Mouse (Mus musculus) frontal cortex, postnatal 14 days (tissue): ENCODE data around the gene Apbb2.
A peak's percentile ranks its signal among the peaks of the same experiment; 100 is the strongest.

ENCODE experiments used
- DNase-seq, 2 experiments: peaks; one replicate each; pipeline ENCODE4 v3.0.0; 2022; ENCODE audit warnings: low spot score in 2 of 2

Apbb2 gene

DNA sequence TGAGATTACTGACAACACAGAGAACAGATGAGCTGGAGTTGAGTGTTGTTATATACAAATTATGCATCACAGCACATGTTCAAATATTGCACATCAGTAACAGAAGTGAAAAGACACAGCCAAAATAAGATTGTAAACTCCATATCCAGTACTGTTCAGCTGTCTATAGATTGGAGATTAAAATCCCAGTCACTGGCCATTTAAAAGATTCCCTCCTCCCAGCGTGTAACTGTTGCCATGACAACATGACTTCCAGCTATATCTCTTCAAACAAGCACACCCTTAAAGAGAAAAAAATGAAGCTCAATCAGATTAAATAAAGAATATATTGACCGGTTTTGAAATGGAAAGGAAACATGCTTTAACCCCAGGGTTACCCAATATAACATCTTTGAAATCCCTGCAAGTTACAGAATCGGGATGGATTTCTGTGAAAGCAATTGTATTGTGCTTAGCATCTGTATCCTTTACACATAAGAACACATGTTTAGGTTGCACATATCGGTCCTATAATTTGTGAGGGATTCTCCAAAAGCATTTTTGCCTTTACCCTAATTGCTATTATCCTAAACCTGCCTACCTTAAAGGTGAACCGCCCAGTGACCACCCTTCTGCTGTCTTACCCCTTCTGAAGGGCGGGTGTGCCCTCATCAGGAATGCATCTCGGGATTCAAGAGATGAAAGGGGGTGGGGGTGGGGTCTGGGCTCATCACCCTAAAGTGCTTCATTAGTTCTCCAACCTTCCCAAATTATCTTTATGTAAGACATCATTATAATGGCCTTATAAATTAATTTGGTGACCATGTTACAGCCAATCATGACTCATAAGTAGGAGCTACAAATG, 202.7 kb downstream of the Apbb2 start:
- DNase-seq = no peak

DNA sequence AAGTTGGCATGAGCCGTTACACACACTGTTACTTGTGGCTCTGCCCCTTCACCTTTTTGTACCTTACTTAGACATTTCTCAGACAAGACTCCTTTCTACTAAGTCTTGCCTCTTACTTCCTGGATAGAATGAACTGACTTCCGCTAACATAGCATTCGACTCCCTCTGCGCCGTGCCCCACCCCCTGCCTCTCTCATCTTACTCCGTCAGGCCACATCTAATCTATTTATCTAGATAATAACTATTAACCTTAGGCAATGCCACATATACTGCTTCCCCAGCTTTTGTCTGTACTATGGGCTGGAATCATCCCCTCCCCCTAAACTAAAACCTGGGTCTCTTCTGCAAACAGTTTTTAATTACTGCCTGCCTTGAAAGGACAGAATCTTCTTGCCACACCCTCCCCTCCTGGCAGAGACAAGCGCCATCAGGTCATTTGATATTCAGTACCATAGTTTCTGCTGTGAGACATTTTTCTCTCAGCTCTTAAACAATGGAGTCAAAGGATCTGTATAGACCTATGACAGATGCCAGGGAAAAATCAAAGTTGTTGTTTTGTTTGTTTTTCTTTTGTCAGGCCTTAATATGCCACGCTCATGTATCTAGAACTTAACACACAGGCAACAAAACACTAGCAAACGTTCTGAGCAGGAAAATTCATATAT, 203.4 kb downstream of the Apbb2 start:
- DNase-seq = no peak

DNA sequence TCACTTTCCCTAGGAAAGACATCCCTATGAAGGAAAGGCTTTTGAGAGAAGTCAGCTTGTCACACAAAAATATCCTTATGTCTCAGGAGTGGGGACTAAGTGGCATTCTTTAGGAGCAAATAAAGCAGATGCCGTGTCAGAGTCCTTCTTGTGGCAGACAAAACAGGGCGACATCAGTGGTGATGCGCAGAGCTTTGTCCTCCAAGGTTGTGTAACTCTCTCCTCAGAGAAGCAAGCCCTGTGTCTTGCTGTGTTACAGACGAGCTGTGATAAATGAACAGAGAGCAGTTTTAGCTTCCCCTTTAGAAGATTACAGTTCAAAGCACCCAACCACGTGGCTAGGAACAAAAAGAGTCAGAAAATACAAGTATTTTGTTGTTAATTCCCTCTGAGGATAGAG, 205.2 kb downstream of the Apbb2 start:
- no peak for DNase-seq

DNA sequence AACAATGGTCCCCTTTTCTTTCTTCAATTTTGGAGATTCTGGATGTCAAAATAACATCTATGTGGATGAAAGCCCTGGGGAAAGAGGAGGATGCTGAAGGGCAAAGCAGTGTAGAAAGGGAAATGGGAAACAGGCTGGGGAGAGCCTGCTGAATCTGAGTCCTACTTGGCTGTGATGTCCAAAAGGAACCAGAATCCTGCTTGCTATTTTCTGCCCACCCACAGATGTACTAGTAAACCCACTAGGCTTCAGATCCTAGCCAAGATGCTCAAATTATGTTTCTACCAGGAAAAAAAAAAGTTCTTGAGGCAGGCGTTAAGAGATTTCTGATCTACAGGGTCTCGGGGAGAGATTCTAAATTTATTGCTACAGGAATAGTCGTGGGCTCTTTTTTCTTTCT, 205.8 kb downstream of the Apbb2 start:
- DNase-seq = no peak

DNA sequence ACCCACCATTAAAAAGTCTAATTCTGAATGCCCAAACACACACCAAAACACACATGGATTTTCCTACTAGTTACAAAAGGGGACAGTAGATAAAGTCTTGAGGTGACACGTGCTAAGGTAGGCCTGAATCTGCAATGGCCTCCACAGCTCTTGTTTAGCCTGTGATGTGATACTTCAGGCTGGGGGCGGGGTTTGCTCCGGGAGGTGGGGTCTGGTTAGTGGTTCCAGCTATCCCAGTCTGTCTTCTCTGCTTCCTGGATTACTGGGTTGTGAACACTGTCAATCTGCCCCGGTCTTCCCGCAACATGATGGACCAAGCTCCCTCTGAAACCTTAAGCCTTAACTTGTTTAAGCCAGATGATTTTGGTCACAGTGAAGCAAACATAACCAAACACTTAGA, 210.0 kb downstream of the Apbb2 start:
- DNase-seq = no peak

DNA sequence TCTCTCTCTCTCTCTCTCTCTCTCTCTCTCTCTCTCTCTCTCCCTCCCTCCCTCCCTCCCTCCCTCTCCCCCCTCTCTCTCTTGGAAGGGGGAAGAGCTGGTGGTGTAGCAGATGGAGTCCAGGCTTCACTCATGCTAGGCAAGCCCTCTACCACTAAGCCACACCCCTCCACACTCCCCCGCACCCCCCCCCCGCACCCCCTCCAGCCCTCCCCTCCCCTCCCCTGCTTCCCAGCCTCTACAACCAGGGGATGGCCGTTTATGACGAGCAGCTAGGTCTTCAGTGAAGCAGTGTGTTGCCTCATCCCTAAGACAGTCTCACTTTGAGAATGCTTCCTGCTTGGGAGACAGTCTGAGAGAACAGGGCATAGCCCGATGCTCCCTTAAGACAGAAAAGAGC, 210.6 kb downstream of the Apbb2 start:
- DNase-seq = no peak

DNA sequence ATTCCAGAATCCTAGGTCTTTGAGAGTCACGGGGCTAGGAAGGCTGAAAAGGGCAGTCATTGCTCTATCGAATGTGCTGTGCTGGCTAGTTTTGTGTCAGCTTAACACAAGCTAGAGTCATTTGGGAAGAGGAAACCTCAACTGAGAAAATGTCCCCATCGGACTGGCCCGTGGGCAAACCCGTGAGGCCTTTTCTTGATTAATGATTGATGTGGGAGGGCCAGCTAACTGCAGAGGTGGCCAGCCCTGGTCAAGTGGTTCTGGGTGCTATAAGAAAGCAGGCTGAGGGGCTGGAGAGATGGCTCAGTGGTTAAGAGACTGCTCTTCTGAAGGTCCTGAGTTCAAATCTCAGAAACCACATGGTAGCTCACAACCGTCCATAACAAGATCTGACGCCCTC, 212.2 kb downstream of the Apbb2 start:
- no peak for DNase-seq

DNA sequence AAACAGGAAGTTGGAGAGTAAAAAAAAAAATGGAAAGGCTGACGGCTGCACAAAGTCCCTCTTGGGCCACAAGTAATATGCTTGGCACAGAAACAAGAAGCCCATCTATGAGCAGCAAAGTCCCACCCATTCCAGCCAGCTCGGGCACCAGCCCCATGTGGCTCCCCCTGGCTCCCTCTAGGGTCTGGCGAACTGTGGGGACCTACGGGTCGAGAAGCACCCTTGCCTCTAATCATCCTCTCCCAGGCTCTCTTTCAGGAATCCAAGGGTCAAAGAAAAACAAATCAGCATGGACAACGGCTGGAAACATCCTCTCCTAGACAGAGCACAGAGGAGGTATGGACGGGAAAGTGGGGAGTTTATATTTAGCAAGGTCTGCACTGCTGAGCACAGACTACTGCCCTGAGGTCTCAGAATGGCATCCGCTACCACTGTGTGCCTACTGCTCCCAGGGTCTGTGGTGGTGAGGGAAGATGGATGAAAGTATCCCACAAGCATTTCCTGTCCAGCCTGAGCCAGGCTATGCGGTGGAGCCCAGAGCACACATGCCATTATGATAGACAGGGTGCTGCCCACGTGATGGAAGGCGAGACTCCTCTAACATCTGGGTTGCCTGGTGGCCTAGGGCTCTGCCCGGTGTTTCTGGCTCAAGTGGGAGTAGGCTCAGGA, 212.7 kb downstream of the Apbb2 start:
- no peak for DNase-seq

DNA sequence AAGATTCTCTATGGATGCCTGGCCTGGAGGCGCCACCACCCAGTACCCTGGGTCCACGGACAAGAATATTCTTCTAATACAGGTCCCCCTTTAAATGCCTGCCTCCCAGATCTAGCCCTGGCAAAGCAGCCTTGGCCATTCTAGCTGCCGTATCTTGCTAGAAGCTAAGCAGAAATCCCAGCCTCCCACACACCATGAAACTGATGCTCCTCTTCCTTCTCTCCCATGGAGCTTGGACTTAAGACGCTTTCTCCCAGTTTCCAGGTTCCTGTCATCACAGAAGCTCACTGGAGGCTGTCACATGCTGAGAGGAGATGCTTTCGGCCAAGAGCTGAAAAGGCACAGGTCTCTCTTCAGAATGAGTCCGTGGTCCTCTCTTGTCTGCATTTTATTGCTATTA, 213.3 kb downstream of the Apbb2 start:
- DNase-seq = no peak

DNA sequence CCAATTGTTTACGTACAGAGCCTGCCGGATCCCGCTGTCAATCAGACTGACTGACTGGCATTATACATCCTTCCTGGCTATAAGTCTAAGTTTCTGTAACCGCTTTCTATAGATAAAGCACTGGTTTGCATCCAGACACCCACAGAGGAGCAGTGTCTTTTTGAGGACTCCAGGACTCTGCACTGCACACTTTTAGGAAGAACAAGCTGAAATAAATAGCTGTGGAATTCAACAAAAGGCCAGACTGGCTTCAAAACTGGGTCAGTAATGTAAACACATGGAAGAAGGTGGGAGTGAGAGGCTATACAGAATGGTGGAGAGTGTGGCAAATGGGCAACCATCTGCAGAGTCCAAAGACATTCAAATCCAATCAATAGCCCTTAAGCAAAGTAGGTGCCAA, 218.0 kb downstream of the Apbb2 start:
- DNase-seq = no peak

DNA sequence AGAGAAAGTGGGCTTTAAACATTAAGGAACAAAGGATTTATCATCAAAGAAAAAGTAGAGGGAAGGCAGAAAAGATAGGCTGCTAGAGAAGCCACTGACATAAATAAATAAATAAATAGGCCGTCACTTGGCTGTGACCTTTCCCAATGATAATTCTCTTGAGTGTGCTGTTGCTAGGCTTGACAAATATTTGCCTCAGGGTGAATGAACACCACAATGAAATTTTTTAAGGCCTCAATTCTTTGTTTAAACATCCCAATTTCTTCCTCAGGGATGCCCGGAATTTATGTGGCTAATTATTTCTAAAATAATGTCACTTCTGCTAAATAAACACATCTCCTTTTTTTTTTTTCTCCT, 219.3 kb downstream of the Apbb2 start:
- DNase-seq = no peak

DNA sequence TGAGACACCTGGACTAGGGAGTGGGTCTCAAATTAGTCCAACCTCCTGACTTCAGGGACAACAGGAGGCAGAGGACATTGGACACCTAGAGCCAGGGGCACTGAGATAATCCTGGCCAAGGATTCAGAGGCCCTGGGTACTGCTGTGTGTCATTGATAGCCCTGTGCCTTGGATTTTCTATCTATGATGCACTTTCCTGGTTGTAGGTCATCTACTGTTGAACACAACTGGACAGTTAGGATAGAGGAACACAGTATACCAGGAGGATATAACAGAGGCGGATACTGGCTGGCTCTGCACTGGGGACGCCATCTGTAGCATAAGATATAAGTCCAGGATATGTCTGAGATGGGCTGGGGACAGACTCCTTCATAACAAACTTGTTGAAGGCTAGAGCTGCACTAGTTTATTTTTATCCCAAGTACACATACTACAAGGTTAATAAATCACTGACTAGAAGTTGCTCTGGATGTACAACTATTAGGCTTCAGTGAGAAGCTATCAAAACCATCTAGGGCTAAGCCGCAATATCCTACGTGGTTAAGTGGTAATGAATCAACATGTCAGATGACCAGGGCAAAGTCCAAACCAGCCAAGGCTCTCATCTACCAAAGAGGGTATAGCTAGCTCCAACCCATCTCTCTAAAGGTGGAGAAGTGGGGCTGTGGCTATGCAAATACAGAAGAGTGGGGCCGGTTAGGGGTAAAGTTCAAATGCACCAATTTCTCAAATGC, 219.9 kb downstream of the Apbb2 start:
- DNase-seq = no peak

DNA sequence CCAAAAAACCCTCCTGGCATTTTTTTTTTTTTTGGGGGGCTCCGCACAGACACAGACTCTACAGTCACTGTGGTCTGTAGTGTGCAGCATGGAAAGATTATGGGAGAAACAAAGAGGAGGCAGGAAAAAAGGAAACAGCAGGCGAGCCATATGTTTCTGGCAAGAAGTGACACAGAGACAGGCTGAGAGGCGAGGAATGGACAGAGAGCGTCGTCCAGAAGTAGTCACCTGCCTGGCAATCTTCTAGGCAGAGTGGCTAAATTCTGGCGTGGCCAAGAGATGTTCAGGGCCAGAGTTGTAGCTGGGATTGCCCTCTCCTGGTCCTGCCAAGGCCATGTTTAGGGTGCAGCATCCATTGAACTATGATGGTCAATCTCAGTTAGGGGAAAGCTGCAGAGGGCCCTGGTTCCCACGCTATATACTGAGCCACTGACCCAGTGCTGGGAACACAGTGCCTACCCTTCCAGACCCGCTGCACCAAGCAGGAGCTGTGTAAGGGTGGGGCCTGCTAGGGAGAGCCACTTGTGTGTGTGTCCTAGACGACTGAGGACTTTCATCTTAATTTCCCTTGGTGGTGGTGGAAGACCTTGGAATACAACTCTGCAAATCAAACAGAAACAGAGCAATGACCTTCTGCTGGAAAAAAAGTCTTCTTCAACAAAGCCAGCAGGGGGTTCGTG, 224.7 kb downstream of the Apbb2 start:
- no peak for DNase-seq

DNA sequence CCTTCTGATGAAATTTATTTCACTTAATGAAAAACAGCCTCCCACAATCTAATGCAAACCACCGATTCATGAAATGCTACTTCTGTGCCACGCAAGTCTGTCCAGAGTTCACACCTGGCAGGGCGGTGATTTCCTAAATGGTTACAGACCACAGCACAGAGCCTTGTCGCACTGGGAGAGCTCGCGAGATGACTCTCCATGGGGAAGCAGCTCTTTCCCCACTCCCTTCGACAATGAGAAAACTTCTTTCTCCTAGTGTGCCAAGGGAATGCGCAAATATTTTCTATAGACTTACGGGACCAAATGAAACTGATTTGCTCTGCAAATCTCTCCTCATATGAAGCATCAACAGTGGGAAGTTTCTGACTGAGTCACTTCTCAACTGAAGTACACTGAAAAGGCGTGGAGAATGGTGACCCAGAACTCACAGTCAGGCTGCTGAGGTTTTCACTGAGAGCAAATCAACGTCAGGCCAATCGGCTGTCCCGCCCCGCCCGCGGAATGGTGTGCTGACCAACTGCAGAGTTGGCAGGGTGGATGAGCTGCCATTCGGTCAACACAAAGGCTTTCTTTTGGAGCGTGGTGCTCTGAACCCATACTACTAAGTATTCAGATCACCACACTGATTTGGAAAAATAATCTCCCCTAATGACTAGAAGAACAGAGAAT, 225.6 kb downstream of the Apbb2 start:
- no peak for DNase-seq

DNA sequence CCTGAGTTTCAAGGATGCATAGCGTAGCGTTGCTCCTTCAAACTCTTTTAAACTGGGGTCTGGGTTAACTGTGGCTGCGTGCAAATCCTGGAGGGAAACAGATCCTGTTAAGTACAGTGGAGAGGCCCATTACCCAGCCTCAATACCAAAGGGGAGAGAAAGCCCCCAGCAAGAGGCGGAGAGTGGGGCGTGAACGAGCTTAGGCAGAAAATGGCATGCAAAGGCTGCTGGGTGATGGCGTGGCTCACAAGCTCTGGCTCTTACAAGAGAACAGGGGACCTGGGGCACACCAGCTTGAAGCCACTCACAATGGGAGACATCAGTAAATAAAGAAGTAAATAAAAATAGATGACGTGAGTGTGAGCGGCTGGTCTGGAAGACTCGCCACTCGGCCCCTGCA, 226.8 kb downstream of the Apbb2 start:
- no peak for DNase-seq

DNA sequence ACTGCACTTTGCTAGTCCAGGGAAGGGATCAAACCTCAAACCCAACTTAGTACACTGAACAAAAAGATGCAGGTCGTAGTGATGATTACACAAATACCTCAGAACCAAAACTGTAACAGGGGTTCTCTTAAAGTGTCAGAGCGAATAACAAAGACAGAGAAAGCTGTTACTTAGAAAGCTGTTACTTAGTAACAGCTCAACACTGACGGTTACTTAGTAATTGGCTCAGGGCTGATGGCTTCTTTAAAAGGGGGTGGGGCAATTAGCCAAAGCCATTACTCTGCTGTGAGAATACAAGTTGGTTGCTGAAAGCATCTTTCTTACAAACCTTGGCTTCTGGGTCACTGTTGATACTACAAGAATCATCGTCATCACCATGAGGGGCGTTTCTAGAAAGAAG, 227.3 kb downstream of the Apbb2 start:
- no peak for DNase-seq

DNA sequence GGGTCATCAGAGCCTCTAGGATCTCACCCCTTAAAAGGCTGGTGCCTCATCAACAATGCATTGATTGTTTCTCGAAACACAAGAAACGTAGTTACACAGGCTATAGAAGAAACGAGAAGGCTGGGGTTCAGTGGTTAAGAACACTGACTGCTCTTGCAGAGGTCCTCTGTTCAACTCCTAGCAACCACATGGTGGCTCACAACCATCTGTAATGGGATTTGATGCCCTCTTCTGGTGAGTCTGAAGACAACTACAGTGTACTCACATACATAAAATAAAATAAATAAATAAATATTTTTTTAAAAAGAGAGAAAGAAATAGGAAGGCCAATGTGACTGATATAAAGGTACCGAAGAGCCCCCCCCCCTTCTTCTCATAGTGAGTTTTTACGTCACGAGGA, 228.0 kb downstream of the Apbb2 start:
- no peak for DNase-seq

DNA sequence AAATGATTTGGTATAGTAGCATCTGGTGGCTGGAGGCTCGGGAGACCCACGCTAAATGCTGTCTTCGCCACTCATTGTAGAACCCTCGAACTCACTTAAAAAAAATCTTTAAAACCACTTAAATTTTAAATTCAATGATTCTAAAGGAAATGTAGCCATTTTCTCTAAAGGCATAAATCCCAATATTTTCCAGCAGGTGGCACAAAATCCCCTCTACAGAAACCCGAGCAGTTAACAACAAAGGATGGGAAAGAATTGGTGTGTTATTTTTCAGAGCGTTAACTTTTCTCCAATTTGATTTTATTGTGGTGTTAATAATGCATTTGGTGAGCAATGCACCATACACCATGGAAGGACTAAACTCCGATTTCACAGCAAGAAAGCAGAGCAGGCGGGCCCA, 231.1 kb downstream of the Apbb2 start:
- no peak for DNase-seq

DNA sequence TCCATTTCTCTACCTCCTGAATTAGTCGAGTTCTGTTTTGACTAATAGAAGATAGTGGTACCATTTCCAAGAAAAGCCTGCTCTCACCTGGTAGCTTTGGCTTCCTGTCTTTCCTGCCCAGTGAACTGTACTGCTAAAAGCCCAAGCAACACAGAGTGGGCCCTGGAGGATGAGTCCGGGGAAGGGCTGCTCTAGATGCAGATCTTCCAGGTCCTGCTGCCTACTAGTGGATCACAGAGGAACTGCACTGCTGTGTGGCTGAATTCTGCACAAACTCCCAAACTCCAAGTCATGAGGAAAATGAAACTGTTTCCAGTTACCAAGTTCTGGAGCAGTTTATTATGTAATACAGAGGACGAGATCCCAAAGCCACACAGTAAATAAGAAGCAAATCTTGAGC, 232.9 kb downstream of the Apbb2 start:
- peak in 1 of 2 experiments; percentile 49 for DNase-seq

DNA sequence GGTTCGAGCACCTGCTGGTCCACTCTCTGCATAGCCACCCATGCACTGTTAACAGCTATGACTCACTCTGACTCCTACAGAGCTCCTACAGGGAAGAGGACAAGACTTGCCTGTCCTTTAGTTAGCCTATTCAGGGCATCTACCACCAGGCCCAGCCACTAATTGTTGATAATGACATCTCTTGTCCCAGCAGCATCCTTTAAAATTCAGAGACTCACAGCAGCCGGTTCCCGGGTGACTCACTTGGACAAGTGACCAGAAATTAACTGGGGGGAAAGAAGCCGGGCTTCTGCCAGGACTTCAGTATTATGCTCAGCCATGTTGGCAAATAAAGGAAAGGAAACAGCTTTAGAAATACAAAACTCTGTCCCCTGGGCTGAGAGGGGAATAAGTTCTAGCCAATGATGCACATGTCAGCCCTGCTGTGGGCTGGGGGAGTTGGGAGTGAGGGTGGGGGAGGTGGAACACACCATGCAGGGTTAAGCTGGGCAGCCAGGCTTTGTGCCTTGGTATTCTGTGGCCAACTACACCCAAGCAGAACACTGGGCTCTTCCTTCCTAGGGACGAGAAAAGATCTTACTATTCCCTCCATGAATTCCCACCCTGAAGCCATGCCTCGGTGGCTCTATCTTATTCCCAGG, 233.7 kb downstream of the Apbb2 start:
- no peak for DNase-seq

DNA sequence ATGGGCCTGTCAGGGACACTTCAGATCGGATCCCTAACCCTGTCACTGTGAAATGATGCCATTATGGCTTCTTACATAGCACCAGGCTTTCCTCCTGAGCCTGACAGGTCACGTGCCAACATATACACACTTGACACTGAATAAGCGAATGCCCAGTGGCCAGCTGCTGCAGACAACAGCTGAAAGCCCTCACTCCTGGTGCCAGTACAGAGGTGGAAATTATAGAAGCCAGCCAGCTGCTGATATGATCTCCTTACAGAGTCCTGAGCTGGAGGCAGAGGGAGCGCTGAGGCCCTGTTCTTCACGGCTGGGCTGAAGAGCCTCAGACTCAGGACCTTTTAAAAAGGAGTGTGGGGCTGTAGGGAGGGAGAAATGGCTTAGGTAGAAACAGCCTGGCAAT, 234.5 kb downstream of the Apbb2 start:
- DNase-seq = no peak
